Mouse (Mus musculus) lung, embryonic 15.5 days (tissue): ENCODE measurements around the gene Ubiad1. TPM values are rescaled to one million over a fixed set of nuclear protein-coding genes. Genes with fewer than 3 reads are reported as not detected.

Experiments
- ATAC-seq: fragments of 200-750 bp; cut with Nextera tagmentation; 2 replicates; pipeline ENCODE4 v1.8.0; 2017; ENCODE audit warnings: moderate number of reproducible peaks, borderline replicate concordance; ENCODE audit not compliant: low FRiP score, low TSS enrichment; ENCODE audit errors: extremely low read depth
- H3K27ac ChIP-seq: fragments of 300-500 bp; sonication (generic); 2 replicates; pipeline ENCODE4 v1.5.1; 2015; ENCODE audit warnings: moderate library complexity, mild to moderate bottlenecking, inconsistent platforms
- H3K27me3 ChIP-seq: fragments of 300-500 bp; sonication (generic); 2 replicates; pipeline ENCODE4 v1.6.1; 2015; ENCODE audit warnings: inconsistent platforms
- H3K36me3 ChIP-seq: fragments of 300-500 bp; sonication (generic); 2 replicates; pipeline ENCODE4 v1.6.1; 2015; ENCODE audit warnings: inconsistent platforms
- H3K4me1 ChIP-seq: fragments of 300-500 bp; sonication (generic); 2 replicates; pipeline ENCODE4 v1.6.1; 2015; ENCODE audit warnings: inconsistent platforms
- H3K4me2 ChIP-seq: fragments of 300-500 bp; sonication (generic); 2 replicates; pipeline ENCODE4 v1.6.1; 2015; ENCODE audit warnings: inconsistent platforms, mild to moderate bottlenecking, moderate library complexity
- H3K4me3 ChIP-seq: fragments of 300-500 bp; sonication (generic); 2 replicates; pipeline ENCODE4 v1.5.1; 2015; ENCODE audit warnings: mild to moderate bottlenecking, inconsistent platforms
- H3K9ac ChIP-seq: fragments of 300-500 bp; sonication (generic); 2 replicates; pipeline ENCODE4 v1.6.1; 2015; ENCODE audit warnings: inconsistent platforms
- H3K9me3 ChIP-seq: fragments of 300-500 bp; sonication (generic); 2 replicates; pipeline ENCODE4 v1.6.1; 2016; ENCODE audit warnings: inconsistent platforms
- WGBS: fragments of 180-500 bp; shearing (Covaris S2); methylation state at CpG from one replicate; pipeline ENCODE4 v1.1.7; 2015; 5-methylcytosine and 5-hydroxymethylcytosine counted together
- polyA plus RNA-seq: library from polyadenylated mRNA; unstranded; fragments of >200 nt; fragmentation: Nextera tagmentation; extraction: Ambion mirVana; gene quantifications from 2 replicates; pipeline ENCODE4 v1.2.1, GENCODE M21; 2015

Gene Ubiad1
- polyA plus RNA-seq, 1 experiment from 2014 or later = 25.5 TPM

- H3K4me1 ChIP-seq = no peaks in the 10 kb centered on the region
- no peak overlapping the region for H3K9ac ChIP-seq
- H3K27ac ChIP-seq = no peak overlapping the region
- H3K36me3 ChIP-seq = no peaks in the 10 kb centered on the region
- no peaks in the 10 kb centered on the region for H3K9me3 ChIP-seq
- H3K4me2 ChIP-seq = no peak overlapping the region
- no peak overlapping the region for H3K4me3 ChIP-seq
- 82% methylated on average over 4 of the region's 4 CpGs for WGBS
- no peak for ATAC-seq
- peaks cover 6% of the 10 kb centered on the region; the same call in 1 of the 2 replicates for H3K27me3 ChIP-seq
Observed at GRCm38 (mm10) chr4:148397113-148397512, 47.5 kb downstream of the Ubiad1 start.

- Histone ChIP-seq H3K36me3 (no peaks in the 10 kb centered on the region), H3K4me3 (no peak overlapping the region), H3K4me1 (no peaks in the 10 kb centered on the region), H3K27ac (no peak overlapping the region), H3K9me3 (no peaks in the 10 kb centered on the region), H3K9ac (no peak overlapping the region), H3K4me2 (no peak overlapping the region), H3K27me3 (no peaks in the 10 kb centered on the region)
- no peak for ATAC-seq
- WGBS = 78% methylated on average over 6 of the region's 6 CpGs
Observed at GRCm38 (mm10) chr4:148395875-148396274, 48.7 kb downstream of the Ubiad1 start.

- ATAC-seq = no peak
- Histone ChIP-seq H3K9me3 (no peaks in the 10 kb centered on the region), H3K9ac (no peak overlapping the region), H3K27ac (no peak overlapping the region), H3K4me1 (no peaks in the 10 kb centered on the region), H3K27me3 (no peaks in the 10 kb centered on the region), H3K36me3 (no peaks in the 10 kb centered on the region), H3K4me3 (no peak overlapping the region), H3K4me2 (no peak overlapping the region)
- WGBS = 42% methylated on average over 7 of the region's 7 CpGs
Observed at GRCm38 (mm10) chr4:148395198-148395597, 49.4 kb downstream of the Ubiad1 start.

GRCm38 (mm10) chr4:148391714-148392310 lies 52.8 kb downstream of the Ubiad1 start:
- Histone ChIP-seq H3K4me3 (no peak overlapping the region), H3K27ac (no peak overlapping the region), H3K36me3 (no peaks in the 10 kb centered on the region), H3K4me2 (no peak overlapping the region), H3K4me1 (no peaks in the 10 kb centered on the region), H3K27me3 (no peaks in the 10 kb centered on the region), H3K9me3 (no peaks in the 10 kb centered on the region), H3K9ac (no peak overlapping the region)
- ATAC-seq = no peak
- 59% methylated on average over 21 of the region's 21 CpGs for WGBS

GRCm38 (mm10) chr4:148389635-148390034 lies 54.9 kb downstream of the Ubiad1 start:
- Histone ChIP-seq H3K9ac (no peak overlapping the region), H3K4me2 (no peak overlapping the region), H3K27me3 (no peaks in the 10 kb centered on the region), H3K4me3 (no peak overlapping the region), H3K36me3 (no peaks in the 10 kb centered on the region), H3K27ac (no peak overlapping the region), H3K4me1 (no peaks in the 10 kb centered on the region), H3K9me3 (no peaks in the 10 kb centered on the region)
- ATAC-seq = no peak
- WGBS = 59% methylated on average over 7 of the region's 7 CpGs

- 58% methylated on average over 6 of the region's 6 CpGs for WGBS
- Histone ChIP-seq H3K9ac (no peak overlapping the region), H3K9me3 (no peaks in the 10 kb centered on the region), H3K27ac (no peak overlapping the region), H3K27me3 (no peaks in the 10 kb centered on the region), H3K4me1 (no peaks in the 10 kb centered on the region), H3K4me3 (no peak overlapping the region), H3K36me3 (no peaks in the 10 kb centered on the region), H3K4me2 (no peak overlapping the region)
- ATAC-seq = no peak
Observed at GRCm38 (mm10) chr4:148389047-148389446, 55.5 kb downstream of the Ubiad1 start.

GRCm38 (mm10) chr4:148385269-148385668 lies 59.3 kb downstream of the Ubiad1 start:
- H3K9ac ChIP-seq = no peak overlapping the region
- H3K27ac ChIP-seq = no peak overlapping the region
- no peak overlapping the region for H3K4me3 ChIP-seq
- H3K9me3 ChIP-seq = no peaks in the 10 kb centered on the region
- H3K4me2 ChIP-seq = no peak overlapping the region
- ATAC-seq = no peak
- no peaks in the 10 kb centered on the region for H3K27me3 ChIP-seq
- 70% methylated on average over 7 of the region's 7 CpGs for WGBS
- no peaks in the 10 kb centered on the region for H3K36me3 ChIP-seq
- no peaks in the 10 kb centered on the region for H3K4me1 ChIP-seq

Other genes starting within 250 kb of the Ubiad1 start
- gene Disp3, start 156.8 kb downstream of the Ubiad1 start, polyA plus RNA-seq = 0.10 and 0.14 TPM in 2 replicates
- gene Mtor, start 3.8 kb upstream of the Ubiad1 start, polyA plus RNA-seq = 13.7 and 13.8 TPM in 2 replicates
- 1.8 and 3.7 TPM in 2 replicates for gene Angptl7, start 55.7 kb upstream of the Ubiad1 start, polyA plus RNA-seq
- 92.3 and 93.8 TPM in 2 replicates for gene Exosc10, start 113.7 kb upstream of the Ubiad1 start, polyA plus RNA-seq
- 183 and 192 TPM in 2 replicates for gene Srm, start 146.7 kb upstream of the Ubiad1 start, polyA plus RNA-seq
- gene Masp2, start 157.8 kb upstream of the Ubiad1 start, polyA plus RNA-seq = 0.21 and 0.65 TPM in 2 replicates
- gene Tardbp, start 182.2 kb upstream of the Ubiad1 start, polyA plus RNA-seq = 386 and 392 TPM in 2 replicates
- not detected in 2 replicates for gene Gm572, start 198.5 kb upstream of the Ubiad1 start, polyA plus RNA-seq